Mouse (Mus musculus) intestine, postnatal 0 days (tissue): ENCODE measurements around the gene Dnm3. TPM values are rescaled to one million over a fixed set of nuclear protein-coding genes. Genes with fewer than 3 reads are reported as not detected.

ENCODE experiments used
- ATAC-seq: fragments of 200-750 bp; cut with Nextera tagmentation; 2 replicates; pipeline ENCODE4 v1.8.0; 2017; ENCODE audit warnings: mild to moderate bottlenecking, moderate TSS enrichment, moderate library complexity
- H3K27ac ChIP-seq: fragments of 300-500 bp; sonication (generic); 2 replicates; pipeline ENCODE4 v1.5.1; 2014; ENCODE audit warnings: mild to moderate bottlenecking, low read depth, low read length, moderate library complexity
- H3K27me3 ChIP-seq: fragments of 300-500 bp; sonication (generic); replicated peaks from 2 replicates; pipeline ENCODE4 v1.6.1; 2014; ENCODE audit warnings: low read length, mixed read lengths; ENCODE audit not compliant: control insufficient read depth, insufficient read depth
- H3K36me3 ChIP-seq: fragments of 300-500 bp; sonication (generic); 2 replicates; pipeline ENCODE4 v1.6.1; 2014; ENCODE audit warnings: mild to moderate bottlenecking, moderate library complexity; ENCODE audit not compliant: control insufficient read depth, insufficient read depth
- H3K4me1 ChIP-seq: fragments of 300-500 bp; sonication (generic); replicated peaks from 2 replicates; pipeline ENCODE4 v1.6.1; 2014; ENCODE audit warnings: antibody characterized with exemption, low read length, mixed read lengths; ENCODE audit not compliant: control insufficient read depth, insufficient read depth
- H3K4me2 ChIP-seq: fragments of 300-500 bp; sonication (generic); replicated peaks from 2 replicates; pipeline ENCODE4 v1.6.1; 2014; ENCODE audit warnings: low read depth, mild to moderate bottlenecking, moderate library complexity
- H3K4me3 ChIP-seq: fragments of 300-500 bp; sonication (generic); 2 replicates; pipeline ENCODE4 v1.5.1; 2014; ENCODE audit warnings: low read depth, low read length
- H3K9ac ChIP-seq: fragments of 300-500 bp; sonication (generic); 2 replicates; pipeline ENCODE4 v1.6.1; 2014; ENCODE audit warnings: mild to moderate bottlenecking, low read depth, low read length
- H3K9me3 ChIP-seq: fragments of 300-500 bp; sonication (generic); 2 replicates; pipeline ENCODE4 v1.6.1; 2016; ENCODE audit warnings: mixed run types; ENCODE audit not compliant: control insufficient read depth
- CTCF ChIP-seq: sonication (generic); IDR thresholded peaks from 2 replicates; pipeline ENCODE4 v1.5.1; 2016; ENCODE audit warnings: low read depth, mild to moderate bottlenecking, control low read depth, antibody characterized with exemption, moderate library complexity
- WGBS: fragments of 180-500 bp; shearing (Covaris S2); extraction: QIAGEN DNeasy Blood & Tissue Kit; methylation state at CpG from one replicate; pipeline ENCODE4 v1.1.7; 2014; 5-methylcytosine and 5-hydroxymethylcytosine counted together
- polyA plus RNA-seq: library from polyadenylated mRNA; unstranded; fragments of >200 nt; fragmentation: Nextera tagmentation; extraction: Ambion mirVana; gene quantifications from 2 replicates; pipeline ENCODE4 v1.2.1, GENCODE M21; 2015

Dnm3 gene
- polyA plus RNA-seq, 1 experiment from 2014 or later: 5.6 TPM

- no peaks in the 10 kb centered on the region for H3K9me3 ChIP-seq
- no peaks in the 10 kb centered on the region for H3K27me3 ChIP-seq
- no peaks in the 10 kb centered on the region for H3K36me3 ChIP-seq
- H3K27ac ChIP-seq: no peak overlapping the region
- no peak overlapping the region for H3K4me3 ChIP-seq
- no peak for ATAC-seq
- H3K4me2 ChIP-seq: no peak overlapping the region
- WGBS: 74% methylated on average over 4 of the region's 4 CpGs
- no peaks in the 10 kb centered on the region for H3K4me1 ChIP-seq
- H3K9ac ChIP-seq: no peak overlapping the region
- no peak for TF ChIP-seq CTCF
These were observed 153.4 kb downstream of the Dnm3 start for GRCm38 (mm10) chr1:162324412-162324811.

GRCm38 (mm10) chr1:162323142-162323541 is 154.7 kb downstream of the Dnm3 start:
- no peak overlapping the region for H3K4me2 ChIP-seq
- H3K27me3 ChIP-seq: no peaks in the 10 kb centered on the region
- WGBS: 80% methylated on average over 2 of the region's 2 CpGs
- no peak for TF ChIP-seq CTCF
- ATAC-seq: no peak
- H3K36me3 ChIP-seq: no peaks in the 10 kb centered on the region
- no peaks in the 10 kb centered on the region for H3K9me3 ChIP-seq
- no peak overlapping the region for H3K4me3 ChIP-seq
- no peaks in the 10 kb centered on the region for H3K4me1 ChIP-seq
- H3K27ac ChIP-seq: no peak overlapping the region
- H3K9ac ChIP-seq: no peak overlapping the region

- no peak overlapping the region for H3K4me3 ChIP-seq
- 35% methylated on average over 11 of the region's 11 CpGs for WGBS
- H3K27me3 ChIP-seq: no peaks in the 10 kb centered on the region
- no peaks in the 10 kb centered on the region for H3K4me1 ChIP-seq
- ATAC-seq: peak; percentile 57; the same call in 1 of the 2 replicates
- H3K4me2 ChIP-seq: peak overlapping the region; percentile 28
- H3K9me3 ChIP-seq: no peaks in the 10 kb centered on the region
- H3K27ac ChIP-seq: no peak overlapping the region
- H3K9ac ChIP-seq: no peak overlapping the region
- no peaks in the 10 kb centered on the region for H3K36me3 ChIP-seq
- peak; percentile 87 for TF ChIP-seq CTCF
These were observed 164.2 kb downstream of the Dnm3 start for GRCm38 (mm10) chr1:162313451-162314276.

- Histone ChIP-seq H3K27ac (no peak overlapping the region), H3K4me2 (no peak overlapping the region), H3K36me3 (no peaks in the 10 kb centered on the region), H3K9me3 (no peaks in the 10 kb centered on the region), H3K27me3 (no peaks in the 10 kb centered on the region), H3K4me3 (no peak overlapping the region), H3K4me1 (no peaks in the 10 kb centered on the region), H3K9ac (no peak overlapping the region)
- no peak for ATAC-seq
- TF ChIP-seq CTCF: no peak
- WGBS: 78% methylated on average over 2 of the region's 2 CpGs
These were observed 165.2 kb downstream of the Dnm3 start for GRCm38 (mm10) chr1:162312621-162313020.

GRCm38 (mm10) chr1:162312152-162312551 is 165.7 kb downstream of the Dnm3 start:
- 82% methylated on average over 7 of the region's 7 CpGs for WGBS
- Histone ChIP-seq H3K36me3 (no peaks in the 10 kb centered on the region), H3K27me3 (no peaks in the 10 kb centered on the region), H3K9ac (no peak overlapping the region), H3K4me1 (no peaks in the 10 kb centered on the region), H3K4me3 (no peak overlapping the region), H3K27ac (no peak overlapping the region), H3K4me2 (no peak overlapping the region), H3K9me3 (no peaks in the 10 kb centered on the region)
- no peak for ATAC-seq
- no peak for TF ChIP-seq CTCF

GRCm38 (mm10) chr1:162305247-162305646 is 172.6 kb downstream of the Dnm3 start:
- no peak for ATAC-seq
- Histone ChIP-seq H3K27me3 (no peaks in the 10 kb centered on the region), H3K4me2 (no peak overlapping the region), H3K9ac (no peak overlapping the region), H3K4me3 (no peak overlapping the region), H3K4me1 (no peaks in the 10 kb centered on the region), H3K9me3 (no peaks in the 10 kb centered on the region), H3K27ac (no peak overlapping the region), H3K36me3 (no peaks in the 10 kb centered on the region)
- no peak for TF ChIP-seq CTCF
- 68% methylated on average over 6 of the region's 6 CpGs for WGBS
